Comparison of ENCODE assay signal across 9 mouse cellular contexts in the genomic region with DNA sequence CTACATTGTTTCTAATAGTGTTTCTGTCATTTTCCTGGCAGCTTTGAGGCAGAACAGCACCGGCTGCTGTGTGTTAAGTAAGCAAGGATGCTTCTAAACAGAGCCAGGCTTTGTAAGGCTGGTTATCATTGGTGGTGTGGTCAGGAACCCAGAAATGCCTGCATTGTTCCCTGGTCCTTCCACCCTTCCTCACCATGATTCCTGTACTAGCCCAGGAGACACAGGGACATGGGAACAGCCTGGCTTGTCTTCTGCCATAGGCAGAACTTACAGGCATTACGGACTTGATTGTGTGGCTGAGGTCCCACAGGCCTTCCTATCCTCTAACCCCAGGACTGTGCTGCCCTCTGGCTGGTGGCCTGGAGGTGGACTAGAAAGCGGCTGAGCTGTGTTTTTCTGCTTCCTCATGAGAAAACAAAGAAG. TPM values are rescaled to one million over a fixed set of nuclear protein-coding genes. Genes with fewer than 3 reads are reported as not detected.
DNase-seq lines count a peak whose midpoint lies in the region; ATAC-seq lines count a peak whose summit lies in the region.
"Had no signal": no experiment of that assay in that cellular context is flagged by ENCODE, and none has a peak within 500 bp of the region (broad histone marks: within the 10 kb centered on the region; RNA-seq: fewer than 3 reads in every experiment).

No protein-coding gene starts in this region.

- 0 out of 2 replicates have a peak, but pooled peaks have one; percentile 37 for ATAC-seq in kidney, embryonic 16.5 days (ENCODE audit: low FRiP score, low TSS enrichment)
- ATAC-seq in heart, embryonic 14.5 days (ENCODE audit: insufficient number of reproducible peaks, insufficient read depth, low FRiP score, low read depth), result peak; percentile 62

- no peak overlapping the region for H3K4me2 ChIP-seq in kidney, embryonic 16.5 days (replicated peaks; ENCODE audit: low read depth, low read length)
- H3K4me2 ChIP-seq in heart, embryonic 14.5 days (ENCODE audit: low read length), result no peak overlapping the region

- H3K9me3 ChIP-seq in kidney, embryonic 16.5 days (ENCODE audit: low read length), result no peaks in the 10 kb centered on the region
- 0 out of 2 replicates have a peak, but pooled peaks cover 4% of the 10 kb centered on the region for H3K9me3 ChIP-seq in heart, embryonic 14.5 days (ENCODE audit: control insufficient read depth, low read length)

- H3K4me3 ChIP-seq in kidney, embryonic 16.5 days (ENCODE audit: low read length), result no peak overlapping the region
- H3K4me3 ChIP-seq in heart, embryonic 14.5 days (ENCODE audit: control insufficient read depth in 1 of 2, insufficient read depth in 1 of 2, low read depth in 1 of 2, low read length in 2 of 2), result no peak overlapping the region
- H3K4me3 ChIP-seq: erythroblast, embryonic 14.5 days had no signal

- 0 out of 2 replicates have a peak overlapping the region, but pooled peaks have one; percentile 24 for H3K27ac ChIP-seq in kidney, embryonic 16.5 days (ENCODE audit: low read length)
- H3K27ac ChIP-seq in heart, embryonic 14.5 days (replicated peaks in 1 of 2; ENCODE audit: control insufficient read depth in 1 of 2, insufficient read depth in 1 of 2, low read depth in 2 of 2, low read length in 2 of 2), result peak overlapping the region; percentile 34 to 80

- no peaks in the 10 kb centered on the region for H3K27me3 ChIP-seq in kidney, embryonic 16.5 days (ENCODE audit: insufficient read depth, low read length)
- no peaks in the 10 kb centered on the region for H3K27me3 ChIP-seq in heart, embryonic 14.5 days (ENCODE audit: control insufficient read depth, insufficient read depth, low read length)

- no peak overlapping the region for H3K9ac ChIP-seq in kidney, embryonic 16.5 days (replicated peaks; ENCODE audit: low read length)
- 0 out of 2 replicates have a peak overlapping the region, but pooled peaks have one; percentile 0 for H3K9ac ChIP-seq in heart, embryonic 14.5 days (ENCODE audit: low read length)

- 46% methylated on average over 3 of the region's 3 CpGs for WGBS in kidney, embryonic 16.5 days
- WGBS in heart, embryonic 14.5 days, result 13% methylated on average over 3 of the region's 3 CpGs

- peaks cover 8% of the 10 kb centered on the region for H3K4me1 ChIP-seq in kidney, embryonic 16.5 days (ENCODE audit: insufficient read depth, low read length)
- H3K4me1 ChIP-seq in heart, embryonic 14.5 days (ENCODE audit: control insufficient read depth in 2 of 2, insufficient read depth in 2 of 2, low read length in 2 of 2), result peaks cover 18 to 26% of the 10 kb centered on the region in 2 experiments

- no peak for DNase-seq in kidney, adult 18-20 months
- peak; percentile 36 for DNase-seq in urinary bladder, postnatal 14 days (ENCODE audit: low spot score)
- DNase-seq in urinary bladder, postnatal 4 days (ENCODE audit: low spot score in 2 of 2), result no peak
- DNase-seq in thymus, postnatal 10 days (ENCODE audit: low spot score in 2 of 2), result no peak
- DNase-seq in spleen, postnatal 36 days (ENCODE audit: low spot score in 2 of 2), result no peak
- DNase-seq: thymus, postnatal 14 days had no signal

- no peaks in the 10 kb centered on the region for H3K36me3 ChIP-seq in kidney, embryonic 16.5 days (ENCODE audit: insufficient read depth, low read length)
- no peaks in the 10 kb centered on the region for H3K36me3 ChIP-seq in heart, embryonic 14.5 days (ENCODE audit: control insufficient read depth, insufficient read depth, low read length)

RNA-seq across cellular contexts. Expression of a gene that starts 18.0 kb away (rescaled TPM):
- 0.64 and 0.71 TPM in 2 replicates for polyA plus RNA-seq in kidney, embryonic 16.5 days (2015; fragmentation: Nextera tagmentation; extraction: Ambion mirVana)
- polyA plus RNA-seq in heart, embryonic 14.5 days (2014; fragmentation: Nextera tagmentation; extraction: Ambion mirVana), result 807 and 810 TPM in 2 replicates
- polyA plus RNA-seq: erythroblast, embryonic 14.5 days had no signal

RNA-seq across cellular contexts. Expression of a gene that starts 23.9 kb away (rescaled TPM):
- not detected in 2 replicates for polyA plus RNA-seq in kidney, embryonic 16.5 days (2015; fragmentation: Nextera tagmentation; extraction: Ambion mirVana)
- polyA plus RNA-seq in heart, embryonic 14.5 days (2014; fragmentation: Nextera tagmentation; extraction: Ambion mirVana), result 0.19 TPM in 2 replicates

Comparison
In these comparisons a context has a peak if more than half of its experiments do, and no peak if none do; other contexts are left out.
1. RNA of a gene that starts 18.0 kb away (polyA plus RNA-seq): 807 to 810 TPM in heart, embryonic 14.5 days; 0.64 to 0.71 TPM in kidney, embryonic 16.5 days; every median in the first group is over 100 times any median in the second.